Mouse (Mus musculus) spleen, adult 12 weeks (tissue): ENCODE data around the gene Pitpna.
"Not testable (repeated sequence)": the region's sequence is repeated elsewhere in the genome, so short reads cannot be mapped to it uniquely, and the experiment has no call there.

Source experiments
- DNase-seq: peaks from one replicate; pipeline ENCODE4 v3.0.0; 2022; ENCODE audit warnings: low spot score

Gene Pitpna

DNA sequence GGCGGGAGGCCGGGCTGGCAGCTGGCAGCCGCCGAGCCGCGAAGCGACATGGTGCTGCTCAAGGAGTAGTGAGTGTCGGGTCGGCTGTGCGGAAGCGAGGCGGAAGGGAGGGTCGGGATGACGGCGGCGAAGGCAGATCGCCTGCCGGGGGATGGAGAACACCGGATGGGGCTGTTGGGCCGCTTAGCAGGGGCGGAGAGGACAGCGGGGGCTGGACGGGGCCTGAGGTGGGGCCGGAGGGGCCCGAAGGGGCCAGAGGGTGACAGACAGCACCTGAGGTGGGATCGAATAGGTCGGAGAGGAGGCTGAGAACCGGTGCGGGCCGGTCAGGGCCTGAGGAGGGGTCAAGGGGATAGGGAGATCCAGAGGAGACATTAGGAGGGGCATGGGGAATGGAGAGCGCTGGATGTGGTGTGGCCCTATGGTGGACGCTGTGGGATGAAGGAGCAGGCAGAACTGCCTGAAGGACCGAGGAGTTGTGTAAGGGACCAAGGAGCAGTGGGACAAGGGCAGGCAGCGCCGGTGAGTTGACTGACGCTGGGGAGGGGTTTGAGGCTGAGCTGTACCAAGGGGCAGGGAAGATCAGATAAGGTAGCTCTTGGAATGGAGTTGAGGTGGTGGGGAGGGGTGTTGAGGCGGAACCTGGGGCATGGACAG lies 516 bp downstream of the Pitpna start:
- DNase-seq = no peak

DNA sequence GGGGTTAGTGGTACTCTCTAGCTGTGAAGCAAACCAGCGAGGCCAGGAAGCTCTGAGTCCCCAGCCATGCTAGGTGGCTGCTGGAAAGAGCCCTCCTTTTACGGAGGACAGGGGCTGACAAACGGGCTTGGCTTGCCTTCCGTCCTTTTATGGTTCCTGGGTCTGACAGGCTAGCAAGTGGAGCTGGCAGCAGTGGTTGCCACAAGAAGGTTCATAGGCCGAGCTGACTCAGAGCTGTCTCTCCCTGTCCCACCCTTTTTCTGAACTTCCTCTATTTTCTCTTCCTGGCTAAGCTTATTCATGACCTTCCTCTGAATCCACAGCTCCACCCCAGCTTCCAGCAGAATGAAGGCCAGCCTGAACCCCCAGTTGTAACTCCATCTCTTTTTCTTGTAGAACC lies 4.7 kb downstream of the Pitpna start:
- DNase-seq = no peak

DNA sequence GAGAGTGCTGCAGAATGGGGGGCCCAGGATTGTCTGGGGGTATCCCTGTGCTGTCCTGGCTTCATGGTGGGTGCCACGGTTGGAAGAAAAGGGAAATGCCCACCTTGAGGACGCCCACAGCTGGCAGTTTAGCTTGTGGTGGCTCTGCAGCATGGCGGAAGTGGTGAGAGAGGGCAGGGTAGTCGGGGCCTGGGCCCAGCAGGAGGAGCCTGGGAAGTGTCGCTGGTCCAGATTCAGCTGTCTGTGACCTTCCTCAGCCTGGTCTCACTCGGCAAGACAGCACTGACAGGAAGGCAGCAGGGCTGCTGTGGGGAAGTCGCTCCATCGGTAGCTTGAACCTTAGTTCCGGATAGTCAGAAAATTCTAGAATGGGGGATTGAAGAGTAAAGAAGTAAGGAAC lies 6.5 kb downstream of the Pitpna start:
- DNase-seq = no peak

DNA sequence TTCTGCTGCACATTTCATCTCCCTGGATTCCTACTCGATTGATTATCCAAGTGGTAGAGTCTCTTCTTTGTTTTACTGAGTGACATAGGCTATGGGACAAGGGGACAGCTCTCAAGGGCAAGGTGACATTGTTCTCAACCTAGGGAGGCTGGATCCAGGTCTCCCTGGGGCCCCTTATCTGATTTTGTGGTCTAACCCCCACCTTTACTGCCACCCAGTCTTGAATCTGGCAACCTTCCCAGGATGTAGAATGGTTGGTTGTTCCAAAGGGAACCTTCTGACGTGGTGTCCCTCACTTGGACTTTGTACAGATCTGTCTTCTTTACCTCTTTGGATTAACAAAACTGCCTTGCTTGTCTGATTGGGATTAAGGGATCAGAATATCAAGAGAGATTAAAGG lies 7.5 kb downstream of the Pitpna start:
- DNase-seq = no peak

DNA sequence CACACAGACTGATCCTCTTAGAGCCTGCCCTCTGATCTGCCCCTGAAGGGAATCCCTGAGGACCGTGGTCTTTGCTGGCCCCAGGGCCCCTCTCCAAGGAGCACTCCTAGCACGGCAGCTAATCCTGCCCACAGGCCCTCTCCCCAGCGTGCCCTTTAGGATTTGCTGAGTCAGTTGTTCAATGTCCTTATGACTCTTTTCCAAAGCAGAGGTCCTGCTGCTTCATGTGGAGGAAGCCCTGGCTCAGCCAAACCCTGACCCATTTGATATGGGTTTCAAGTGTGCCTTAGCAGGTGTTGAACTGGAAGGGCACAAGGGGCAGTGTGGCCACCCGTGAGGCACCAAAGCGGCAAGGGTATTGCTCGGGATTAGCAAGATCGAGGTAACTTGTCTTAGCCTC lies 7.9 kb downstream of the Pitpna start:
- DNase-seq = no peak

DNA sequence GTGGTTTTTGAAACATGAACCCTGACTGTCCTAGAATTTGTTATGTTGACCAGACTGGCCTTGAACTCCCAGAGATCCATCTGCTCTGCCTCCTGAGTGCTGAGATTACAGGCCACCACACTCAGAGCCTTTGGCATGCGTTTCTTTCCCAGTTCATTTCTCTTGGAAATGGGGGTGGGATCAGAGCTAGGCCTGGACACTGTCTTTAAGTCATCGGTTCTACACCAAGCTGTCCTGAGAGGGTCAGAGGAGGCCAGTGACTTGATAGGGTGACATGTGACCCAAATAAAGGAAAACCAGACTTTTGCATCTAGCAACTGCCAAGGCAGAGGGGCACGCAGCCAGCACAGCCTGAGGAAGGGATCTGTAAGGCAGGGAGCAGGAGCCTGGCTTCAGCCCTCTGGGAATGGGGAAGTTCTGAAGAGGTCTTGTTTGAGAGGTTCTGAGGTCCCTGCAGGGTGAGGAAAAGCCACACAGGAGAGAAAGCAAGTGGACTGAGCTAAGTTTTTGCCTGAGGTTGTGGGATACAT lies 8.9 kb downstream of the Pitpna start:
- no peak for DNase-seq

DNA sequence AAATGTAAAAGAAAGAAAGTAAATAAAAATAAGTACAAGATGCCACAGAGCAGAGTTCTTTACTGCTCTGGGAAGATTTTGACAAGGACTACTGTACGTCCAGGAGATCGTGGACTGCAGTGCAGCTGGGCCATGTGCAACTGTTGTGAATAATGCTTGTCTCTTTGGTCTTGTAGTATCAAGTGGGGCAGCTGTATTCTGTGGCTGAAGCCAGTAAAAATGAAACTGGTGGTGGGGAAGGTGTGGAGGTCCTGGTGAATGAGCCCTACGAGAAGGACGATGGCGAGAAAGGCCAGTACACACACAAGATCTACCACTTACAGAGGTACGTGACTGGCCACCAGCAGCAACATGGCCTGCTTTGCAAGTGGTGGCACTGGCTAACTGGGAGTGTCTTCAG lies 10.1 kb downstream of the Pitpna start:
- DNase-seq = no peak

DNA sequence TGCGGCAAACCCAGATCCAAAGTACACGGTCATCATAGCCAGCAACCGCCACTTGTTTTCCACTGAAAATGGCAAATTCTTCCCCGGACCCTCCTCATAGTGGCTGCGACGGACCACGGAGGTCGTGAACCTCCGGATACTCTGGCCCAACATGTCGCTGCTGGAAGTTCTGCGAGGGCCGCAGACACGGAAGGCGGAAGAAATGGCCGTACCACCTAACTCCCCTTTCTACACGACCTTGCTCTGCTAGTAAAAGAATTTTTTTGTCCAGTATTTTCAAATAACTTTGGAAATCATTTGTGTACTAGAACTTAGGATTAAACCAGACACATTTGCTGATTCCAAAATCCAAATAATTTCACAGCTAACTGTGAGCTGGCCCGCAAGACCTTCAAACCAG lies 11.9 kb downstream of the Pitpna start:
- not testable (repeated sequence) for DNase-seq

DNA sequence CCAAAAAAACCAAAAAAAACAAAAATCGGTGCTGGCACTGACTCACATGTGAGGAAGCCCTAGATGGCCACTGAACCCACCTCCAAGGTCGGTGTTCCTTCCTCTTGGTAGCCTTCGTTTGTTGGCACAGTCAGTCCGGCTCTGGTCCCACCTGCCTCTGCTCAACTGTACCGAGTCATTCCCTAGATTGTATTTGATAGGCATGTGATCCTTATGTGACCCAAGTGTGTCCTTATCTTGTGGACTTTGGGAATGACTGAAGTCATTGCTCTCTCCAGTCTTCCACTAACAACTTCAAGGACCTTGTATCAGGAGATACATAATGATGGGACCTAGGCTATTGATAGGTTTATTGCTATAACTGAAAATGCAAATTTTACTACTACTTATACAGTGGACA lies 16.9 kb downstream of the Pitpna start:
- no peak for DNase-seq

DNA sequence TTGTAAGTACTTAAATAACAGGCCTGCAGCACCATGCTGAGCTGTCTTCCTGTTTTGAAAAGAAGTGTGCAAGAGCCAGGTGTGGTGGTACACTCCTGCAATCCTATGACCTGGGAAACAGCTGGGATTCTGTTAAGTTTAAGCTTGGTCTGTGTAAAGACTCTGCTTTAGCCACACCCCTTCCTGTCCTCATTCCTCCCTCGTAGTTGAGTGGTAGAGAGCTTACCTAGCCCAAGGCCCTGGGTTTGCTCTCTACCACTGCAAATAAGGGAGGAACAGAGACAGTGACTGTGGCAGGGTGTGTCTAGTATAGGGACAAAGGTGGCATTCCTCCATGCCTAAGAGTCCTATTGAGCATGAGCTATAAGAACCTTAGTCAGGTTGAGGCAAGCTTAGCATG lies 17.4 kb downstream of the Pitpna start:
- DNase-seq = no peak

DNA sequence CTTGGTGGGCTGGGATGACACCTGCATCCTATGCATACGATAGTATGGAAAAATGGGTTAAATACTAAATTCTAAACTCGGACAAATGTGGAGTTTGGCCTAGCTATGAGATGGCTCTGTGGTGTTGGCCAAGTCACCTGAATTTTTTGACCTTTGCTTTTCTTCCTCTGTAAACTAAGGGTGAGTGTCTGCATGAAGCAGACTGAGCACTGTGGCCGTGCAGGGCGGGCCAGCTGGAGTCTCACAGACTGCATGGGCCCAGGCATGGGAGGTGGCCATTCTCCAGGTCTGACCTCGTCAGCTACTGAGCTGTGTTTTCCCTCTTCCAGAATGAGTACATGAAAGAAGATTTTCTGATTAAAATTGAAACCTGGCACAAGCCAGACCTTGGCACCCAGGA lies 20.9 kb downstream of the Pitpna start:
- no peak for DNase-seq

DNA sequence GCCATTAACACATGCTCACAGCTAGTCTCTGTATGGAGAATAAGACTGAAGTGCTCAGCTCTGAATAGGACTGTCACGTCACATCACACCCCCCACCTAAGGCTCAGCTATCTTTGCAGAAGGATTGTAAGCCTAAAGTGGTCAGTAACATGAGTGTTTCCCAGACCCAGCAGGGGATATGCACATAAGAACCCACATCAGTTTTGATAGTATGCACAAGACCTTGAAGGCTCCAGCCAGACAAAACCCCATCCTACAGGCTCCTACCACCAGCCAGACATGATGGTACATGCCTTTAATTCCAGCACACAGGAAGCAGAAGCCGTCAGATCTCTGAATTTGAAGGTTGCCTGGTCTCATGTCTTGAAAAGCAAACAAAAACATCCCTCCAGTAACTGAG lies 22.1 kb downstream of the Pitpna start:
- DNase-seq = no peak

DNA sequence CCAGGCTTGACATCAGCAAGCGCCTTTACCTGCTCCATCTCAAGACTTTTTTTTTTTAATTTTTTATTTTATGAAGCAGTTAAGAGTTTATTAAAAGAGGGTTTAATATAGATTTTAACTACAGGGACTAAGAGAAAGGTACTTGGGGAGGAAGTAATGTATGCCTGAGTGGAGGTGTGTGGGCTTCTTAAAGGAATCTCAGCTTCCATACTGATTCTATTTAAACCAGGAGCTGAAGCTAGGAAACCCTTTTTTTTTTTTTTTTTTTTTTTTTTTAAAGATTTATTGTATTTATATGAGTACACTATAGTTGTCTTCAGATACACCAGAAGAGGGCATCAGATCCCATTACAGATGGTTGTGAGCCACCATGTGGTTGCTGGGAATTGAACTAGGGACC lies 26.9 kb downstream of the Pitpna start:
- DNase-seq = no peak

DNA sequence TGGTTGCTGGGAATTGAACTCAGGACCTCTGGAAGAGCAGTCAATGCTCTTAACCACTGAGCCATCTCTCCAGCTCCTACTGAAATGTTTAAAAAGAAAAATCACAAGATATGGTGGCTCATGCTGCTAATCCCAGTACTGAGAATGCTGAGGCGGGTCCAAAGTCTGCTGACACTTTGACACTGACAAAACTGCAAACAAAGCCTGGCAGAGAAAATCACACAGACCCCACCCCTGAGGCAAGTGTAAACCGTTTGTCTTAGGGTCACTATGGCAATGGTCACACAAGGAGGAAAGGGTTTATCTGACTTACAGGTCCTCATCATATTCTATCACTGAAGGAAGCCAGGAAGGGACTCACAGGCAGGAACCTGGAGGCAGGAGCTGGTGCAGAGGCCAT lies 27.7 kb downstream of the Pitpna start:
- no peak for DNase-seq

DNA sequence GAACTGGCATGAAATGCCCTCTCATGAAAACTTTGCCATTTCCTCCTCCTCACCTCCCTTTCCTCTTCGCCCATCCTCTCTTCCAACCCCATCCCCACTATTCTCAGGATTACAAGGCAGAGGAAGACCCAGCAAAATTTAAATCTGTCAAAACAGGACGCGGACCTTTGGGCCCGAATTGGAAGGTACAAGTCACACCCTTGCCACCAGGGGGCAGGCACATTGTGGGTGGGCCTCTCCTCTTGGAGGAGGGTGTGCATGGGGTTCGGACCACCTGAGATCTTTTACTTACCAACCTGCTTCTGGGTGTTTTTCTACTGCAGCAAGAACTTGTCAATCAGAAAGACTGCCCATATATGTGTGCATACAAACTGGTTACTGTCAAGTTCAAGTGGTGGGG lies 31.2 kb downstream of the Pitpna start:
- DNase-seq = no peak

DNA sequence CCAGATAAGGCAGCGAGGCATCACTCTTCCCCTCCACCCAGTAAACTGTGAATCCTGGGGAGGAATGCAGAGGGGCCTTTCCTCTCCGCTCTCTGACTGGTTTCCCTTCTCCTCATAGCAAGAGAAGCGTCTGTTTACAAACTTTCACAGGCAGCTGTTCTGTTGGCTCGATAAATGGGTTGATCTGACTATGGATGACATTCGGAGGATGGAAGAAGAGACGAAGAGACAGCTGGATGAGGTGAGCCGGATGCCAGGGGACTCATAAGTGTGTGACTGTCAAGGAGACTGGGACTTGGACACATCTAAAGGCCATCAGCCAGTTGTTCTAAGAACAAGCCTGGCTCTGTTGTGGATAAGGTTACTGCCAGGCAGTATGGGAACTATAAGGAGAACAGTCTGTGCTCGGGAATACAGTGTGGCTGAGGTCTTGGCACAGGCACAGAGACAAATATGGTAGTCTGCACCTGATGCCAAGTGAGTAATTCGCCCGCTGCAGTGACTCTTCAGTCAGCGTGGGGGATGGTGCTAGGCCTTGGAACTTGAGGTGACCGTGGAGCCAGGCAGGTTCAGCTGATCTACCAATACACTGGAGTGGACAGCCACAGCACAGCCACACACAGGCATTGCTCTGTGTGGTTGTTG lies 32.4 kb downstream of the Pitpna start:
- DNase-seq = no peak

DNA sequence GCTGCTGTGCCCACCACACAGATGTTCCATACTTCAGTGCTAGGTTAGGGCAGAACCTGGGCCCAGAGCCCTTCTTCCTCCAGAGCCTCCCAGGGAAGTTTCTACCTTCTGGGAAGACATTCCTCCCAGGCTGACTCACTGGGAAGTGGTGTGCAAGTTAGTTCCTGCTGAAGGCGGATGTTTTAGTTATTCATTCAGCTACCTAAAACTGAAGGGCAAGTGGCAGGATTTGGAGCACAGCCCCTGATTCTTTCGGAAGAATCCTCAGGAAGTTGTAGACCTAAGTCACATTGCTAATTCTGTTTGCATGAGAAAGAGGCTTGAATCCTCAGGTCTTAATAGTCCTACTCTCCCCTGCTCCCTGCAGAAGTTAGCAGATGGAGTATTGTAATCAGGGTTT lies 33.5 kb downstream of the Pitpna start:
- DNase-seq = no peak

DNA sequence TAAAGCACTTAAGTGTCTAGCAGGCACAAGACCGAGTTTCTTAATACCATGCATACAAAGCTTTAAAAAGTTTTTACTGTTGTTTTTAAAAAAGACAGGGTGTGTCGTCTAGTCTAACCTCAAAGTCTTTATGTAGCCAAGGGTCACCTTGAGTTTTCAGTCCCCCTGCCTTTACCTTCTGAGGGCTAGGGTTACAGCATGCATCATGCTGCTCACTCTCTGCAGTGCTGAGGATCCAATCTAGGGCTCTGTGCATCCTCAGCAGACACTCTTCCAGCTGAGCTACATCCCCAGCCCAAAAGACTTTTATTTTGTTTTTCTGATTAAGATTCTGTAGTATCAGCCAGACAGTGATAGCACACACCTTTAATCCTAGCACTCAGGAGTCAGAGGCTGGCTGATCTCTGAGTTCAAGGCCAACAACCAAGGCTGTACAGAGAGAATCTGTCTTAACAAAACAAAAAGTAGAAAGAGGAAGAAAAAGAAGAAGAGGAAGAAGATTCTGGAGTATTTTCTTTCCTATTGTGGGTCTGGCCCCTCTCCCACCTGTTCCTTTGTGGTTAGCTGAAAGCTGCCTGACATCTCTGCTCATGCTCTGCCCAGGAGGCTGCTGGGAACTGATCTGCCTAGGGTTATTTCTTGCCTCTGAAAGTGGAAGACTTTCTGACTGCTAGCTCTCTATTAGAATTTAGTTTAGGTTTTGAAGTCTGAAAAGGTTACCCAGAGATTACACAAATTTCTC lies 34.9 kb downstream of the Pitpna start:
- DNase-seq = no peak

DNA sequence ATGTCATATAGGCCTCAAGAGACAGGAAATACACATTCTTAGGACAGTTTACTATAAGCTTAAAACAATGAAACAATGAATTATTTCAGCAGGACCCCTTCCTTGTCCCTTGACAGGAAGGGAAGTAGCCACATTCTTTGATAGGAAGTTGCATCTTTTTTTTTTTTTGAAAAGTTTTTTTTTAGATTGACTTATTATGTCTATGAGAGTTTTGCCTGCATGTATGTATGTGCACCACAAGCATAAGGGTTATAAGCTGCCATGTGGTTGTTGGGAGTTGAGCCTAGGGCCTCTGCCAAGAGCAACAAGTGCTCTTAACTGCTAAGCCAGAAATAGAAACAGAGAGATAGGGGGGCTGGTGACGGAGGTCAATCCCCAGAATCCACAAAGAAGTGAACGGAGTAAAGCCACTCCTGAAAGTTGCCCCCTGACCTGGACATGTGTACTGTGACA lies 36.2 kb downstream of the Pitpna start:
- DNase-seq = no peak

DNA sequence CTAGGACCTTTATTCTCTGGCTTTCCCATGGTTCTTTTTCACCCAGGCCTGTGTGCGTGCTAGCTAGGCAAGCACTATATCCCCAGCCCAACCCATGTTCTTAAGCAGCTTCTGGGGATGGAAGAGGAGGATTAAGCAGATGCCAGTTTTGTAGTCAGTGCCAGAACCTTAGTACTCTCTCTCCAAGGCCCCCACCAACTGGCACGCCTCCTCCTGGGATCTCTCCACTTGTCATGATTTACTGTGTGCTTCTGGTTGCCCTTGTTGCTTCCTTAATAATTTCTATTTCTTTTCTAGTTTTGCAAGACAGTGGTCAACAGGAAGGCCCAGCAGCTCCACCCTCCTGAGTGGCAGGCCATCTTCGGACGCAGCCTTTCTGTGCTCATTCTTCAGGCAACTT lies 37.9 kb downstream of the Pitpna start:
- DNase-seq = no peak

DNA sequence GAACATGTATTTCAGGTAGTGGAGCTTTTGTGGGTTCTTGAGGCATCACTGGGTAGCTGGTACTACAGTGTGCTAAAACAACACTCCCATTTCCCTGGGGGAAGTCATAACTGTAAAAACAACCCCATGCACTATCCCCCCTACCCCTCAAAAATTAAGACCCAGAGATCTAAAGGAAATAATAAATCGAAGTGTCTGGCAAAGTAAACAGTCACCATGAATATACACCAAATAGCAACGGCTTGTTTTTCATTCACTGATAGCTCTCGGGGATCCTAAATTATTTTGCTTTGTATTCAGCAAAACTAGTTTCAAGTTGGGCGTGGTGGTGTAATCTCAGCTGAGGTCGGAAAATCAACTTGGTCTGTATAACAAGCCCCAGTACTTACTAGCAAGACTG lies 42.2 kb downstream of the Pitpna start:
- DNase-seq = no peak

DNA sequence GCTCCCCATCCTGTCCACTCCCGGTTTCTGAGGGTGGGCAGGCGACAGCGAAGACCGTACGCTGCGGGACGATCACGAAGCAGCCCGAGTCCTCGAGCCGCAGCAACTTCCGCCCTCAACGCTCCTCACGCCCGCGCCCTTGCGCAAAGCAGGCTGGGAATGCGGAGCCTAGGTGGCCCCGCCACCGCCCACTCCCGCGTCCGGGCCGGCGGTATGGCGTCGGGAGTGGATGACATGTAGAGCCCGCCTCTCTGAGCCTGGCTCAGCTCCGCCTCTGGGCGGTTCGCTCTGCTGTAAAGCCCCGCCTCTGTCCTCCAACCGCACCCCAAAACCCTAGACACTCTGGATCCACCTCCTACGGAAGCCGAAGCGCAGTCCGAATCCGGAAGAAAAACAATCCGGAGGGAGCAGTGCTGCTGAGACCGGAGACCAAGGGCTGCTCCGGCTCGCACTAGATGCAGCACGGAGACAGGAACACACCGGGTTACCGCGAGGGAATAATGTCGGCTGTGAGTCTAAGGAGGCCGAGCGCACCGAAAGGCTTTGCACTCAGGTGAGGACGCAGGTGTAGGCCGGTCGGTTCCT lies 42.8 kb downstream of the Pitpna start, which contains the start of gene Inpp5k:
TSS of gene Inpp5k (plus strand) at position 344 of the 585 bp plus-strand sequence.
- peak; percentile 96 for DNase-seq
